Mouse (Mus musculus) small intestine, adult 2 months (tissue): ENCODE results near the gene Cnot9.

Experiments used
- CTCF ChIP-seq: fragments of 200-500 bp; IDR thresholded peaks from 2 replicates; pipeline ENCODE4 v1.5.1; 2012; ENCODE audit warnings: low read depth, mild to moderate bottlenecking, control low read depth, inconsistent platforms, low read length, moderate library complexity, mixed read lengths; ENCODE audit not compliant: insufficient replicate concordance, insufficient read length; ENCODE audit errors: extremely low read depth
- POLR2A ChIP-seq: fragments of 200-500 bp; IDR thresholded peaks from 2 replicates; pipeline ENCODE4 v1.6.1; 2012; ENCODE audit warnings: low read depth, mild to moderate bottlenecking, control low read depth, inconsistent platforms, low read length, moderate library complexity

- TF ChIP-seq CTCF (no peak), POLR2A (no peak)
Observed at GRCm38 (mm10) chr1:74506471-74506881, 618 bp downstream of the Cnot9 start.
